Mouse (Mus musculus) gastrocnemius, adult 18-20 months (tissue): ENCODE results near the gene Apbb2. TPM values are rescaled to one million over a fixed set of nuclear protein-coding genes. Genes with fewer than 3 reads are reported as not detected.

Experiments used
- DNase-seq: peaks from one replicate; pipeline ENCODE4 v3.0.0; 2021; ENCODE audit warnings: low spot score
- total RNA-seq, 2 experiments: library from RNA; stranded (reverse); gene quantifications; 2 replicates each; pipeline ENCODE4 v1.2.3; 2021

Apbb2 gene
- total RNA-seq, 2 experiments from 2014 or later, result 37.4 to 40.4 TPM

DNA sequence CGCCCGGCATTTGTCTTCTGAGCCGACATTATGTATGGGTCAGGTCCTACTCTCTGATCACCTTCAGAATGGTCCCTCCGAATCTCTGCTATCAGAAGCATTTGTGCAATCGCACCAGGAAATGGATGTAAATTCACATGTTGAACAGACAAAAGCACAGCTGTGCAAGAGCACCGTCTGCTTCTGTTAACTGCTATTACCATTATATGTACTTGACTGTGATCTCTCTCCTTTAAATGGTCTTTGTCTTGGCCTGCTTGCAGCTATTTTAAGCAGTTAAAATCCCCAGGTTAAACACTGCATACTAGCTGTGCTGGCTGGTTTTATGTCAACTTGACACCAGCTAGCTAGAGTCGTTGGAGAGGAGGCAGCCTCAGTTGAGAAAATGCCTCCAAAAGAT, 132.6 kb downstream of the Apbb2 start:
- DNase-seq, result no peak

DNA sequence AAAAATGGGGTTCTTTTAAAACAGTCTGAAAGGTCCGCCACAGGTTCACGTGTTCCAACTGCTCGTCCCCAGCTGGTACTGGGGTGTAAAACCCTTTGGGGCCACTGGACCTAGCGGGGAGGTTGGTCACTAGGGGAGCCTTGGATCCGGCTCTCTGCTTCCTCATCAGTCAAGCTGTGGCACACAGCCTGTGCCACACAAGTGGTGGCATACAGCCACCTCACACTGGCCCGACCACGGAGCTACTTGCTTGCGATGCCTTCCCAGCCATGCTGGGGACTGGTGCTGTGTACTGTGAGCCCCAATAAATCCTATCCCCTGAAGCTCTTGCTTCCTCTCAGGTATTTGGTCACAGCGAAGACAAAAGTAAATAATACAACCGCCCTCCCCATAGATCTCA, 142.3 kb downstream of the Apbb2 start:
- no peak for DNase-seq

DNA sequence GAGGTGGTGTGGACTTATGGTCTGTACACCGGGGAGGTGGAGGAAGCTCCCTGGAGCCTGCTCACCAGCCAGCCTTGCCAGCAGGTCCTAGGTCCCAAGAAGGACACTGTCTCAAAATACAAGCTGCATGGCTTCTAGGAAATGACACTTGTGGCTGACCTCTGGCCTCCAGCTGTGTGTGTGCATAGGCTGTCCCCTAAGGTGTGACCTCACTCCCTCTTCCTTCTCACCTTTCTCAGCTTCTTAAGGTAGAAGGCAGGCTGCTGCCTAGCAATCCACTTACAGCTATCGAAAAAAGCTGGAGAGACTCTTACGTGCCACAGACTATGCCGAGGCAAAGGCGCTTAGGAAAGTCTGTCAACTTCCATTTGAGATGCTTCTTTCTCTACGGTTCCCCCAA, 142.8 kb downstream of the Apbb2 start:
- DNase-seq, result no peak

DNA sequence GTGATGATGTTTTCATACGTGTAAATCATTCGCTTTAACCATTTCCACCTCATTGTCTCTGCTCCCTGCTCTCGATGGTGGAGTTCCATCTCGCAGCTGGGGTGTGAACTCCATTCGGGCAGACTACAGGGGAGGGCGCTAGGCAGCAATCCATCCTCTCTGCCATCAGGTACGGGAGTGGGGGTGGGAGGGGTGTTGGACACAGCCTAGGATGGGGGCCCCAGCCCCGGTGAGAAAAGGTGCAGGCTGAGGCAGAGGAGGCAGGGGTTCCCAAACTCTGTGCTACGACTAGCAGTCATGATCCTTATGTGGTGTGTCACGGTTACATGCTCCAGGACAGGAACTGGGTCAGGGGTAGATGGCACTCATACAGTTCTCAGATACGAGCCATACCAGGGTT, 144.4 kb downstream of the Apbb2 start:
- DNase-seq, result no peak

DNA sequence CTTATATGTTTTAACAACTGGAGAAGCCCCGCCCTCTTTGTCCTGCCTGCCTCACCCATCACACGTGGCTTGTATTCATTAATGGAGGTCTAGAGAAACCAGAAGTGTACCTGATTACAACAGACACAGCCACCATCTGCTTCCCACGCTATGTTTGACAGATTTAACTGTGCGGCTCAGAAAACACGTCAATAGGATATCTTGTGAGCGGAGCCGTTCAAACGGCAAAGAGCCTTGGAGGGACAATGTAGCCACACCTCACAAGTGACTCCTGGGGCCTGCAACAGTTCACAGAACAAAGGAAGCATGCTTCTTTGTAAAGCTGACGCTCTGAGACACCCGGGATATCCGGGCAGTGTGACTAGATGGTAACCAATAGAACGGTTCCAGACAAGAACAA, 145.0 kb downstream of the Apbb2 start:
- no peak for DNase-seq

DNA sequence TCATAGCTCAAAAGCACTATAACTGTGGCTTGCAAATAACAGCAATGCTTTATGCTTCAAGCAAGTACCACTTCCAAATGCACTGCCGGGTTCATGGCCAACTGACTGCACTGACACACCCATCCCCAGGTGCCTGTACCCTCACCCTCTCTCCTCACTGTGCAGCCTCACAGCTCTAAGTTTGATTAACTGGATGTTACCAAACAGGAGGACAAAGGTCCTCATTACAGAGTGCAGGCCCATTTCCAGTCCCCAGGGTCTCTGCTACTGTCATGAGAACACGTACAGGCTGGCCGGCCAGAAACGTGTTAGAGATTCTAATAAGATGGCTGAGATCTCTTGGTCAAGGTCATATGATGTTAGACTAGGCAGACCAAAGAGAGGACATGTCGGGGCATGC, 147.7 kb downstream of the Apbb2 start:
- DNase-seq, result no peak

DNA sequence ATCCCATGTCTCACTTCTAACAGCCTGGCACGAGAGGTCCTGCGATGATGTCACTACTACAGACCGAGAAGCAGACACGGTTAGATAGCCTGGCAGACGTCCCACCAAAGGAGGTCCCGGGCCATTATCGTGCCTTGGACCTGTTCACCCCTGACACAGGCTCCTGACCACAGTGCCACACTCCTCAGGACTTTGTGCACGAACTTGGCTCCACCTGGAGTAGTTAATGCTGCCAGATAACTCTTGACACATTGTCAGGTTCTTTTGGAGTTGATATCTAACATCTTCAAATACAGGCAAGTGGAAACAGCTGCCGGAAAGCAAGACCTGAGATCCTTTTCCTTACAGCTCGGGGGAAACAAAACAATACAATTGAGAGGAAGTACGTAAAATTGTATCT, 148.9 kb downstream of the Apbb2 start:
- peak; percentile 5 for DNase-seq

DNA sequence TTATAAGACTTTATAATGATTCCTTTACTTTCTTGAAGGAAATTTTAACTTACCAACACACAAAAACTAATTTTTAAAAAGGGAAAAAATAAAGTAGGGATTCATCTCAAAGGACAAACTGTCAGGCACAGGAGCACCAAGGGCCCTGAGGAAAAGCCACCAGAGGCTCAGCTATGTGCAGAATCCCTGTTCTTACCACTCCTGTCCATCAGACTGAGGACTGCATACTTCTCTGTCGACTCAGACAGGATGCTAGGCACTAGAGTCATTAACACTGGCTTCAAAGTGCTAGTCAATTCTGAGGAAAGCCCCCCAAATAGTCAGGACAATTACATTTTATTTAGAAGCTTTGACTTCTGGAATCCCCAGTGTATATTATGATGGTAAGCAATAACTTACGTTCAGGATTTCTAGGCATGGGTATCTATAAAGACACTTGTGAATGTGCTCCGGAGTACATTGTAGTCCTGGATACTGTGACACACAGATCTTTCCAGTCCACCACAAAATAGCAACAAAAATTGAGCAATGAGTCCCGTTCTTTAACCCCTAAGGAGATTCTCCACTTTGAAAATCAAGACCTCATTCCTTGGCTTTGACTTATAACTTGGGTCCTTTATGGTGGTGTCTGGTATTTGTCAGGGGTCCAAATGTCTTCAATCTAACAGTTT, 150.1 kb downstream of the Apbb2 start:
- DNase-seq, result no peak

DNA sequence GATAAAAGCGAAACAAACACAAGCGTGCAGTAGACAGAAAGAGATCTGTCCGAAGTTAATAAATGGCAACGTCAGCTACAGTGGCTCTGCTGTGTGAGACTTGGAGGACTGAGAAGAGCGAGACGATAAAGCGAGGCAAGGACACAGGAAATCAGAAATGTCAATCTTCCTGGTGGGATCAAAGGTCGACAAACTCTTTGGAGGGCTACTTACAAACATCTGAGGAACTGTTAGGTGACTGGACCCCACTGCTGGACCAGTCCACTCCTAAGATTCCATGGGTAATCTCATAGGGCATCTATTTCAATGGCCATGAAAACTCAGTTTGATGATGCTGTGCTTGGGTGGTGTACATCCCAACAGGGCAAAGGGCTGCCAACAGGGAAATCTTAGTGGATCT, 155.9 kb downstream of the Apbb2 start:
- no peak for DNase-seq

DNA sequence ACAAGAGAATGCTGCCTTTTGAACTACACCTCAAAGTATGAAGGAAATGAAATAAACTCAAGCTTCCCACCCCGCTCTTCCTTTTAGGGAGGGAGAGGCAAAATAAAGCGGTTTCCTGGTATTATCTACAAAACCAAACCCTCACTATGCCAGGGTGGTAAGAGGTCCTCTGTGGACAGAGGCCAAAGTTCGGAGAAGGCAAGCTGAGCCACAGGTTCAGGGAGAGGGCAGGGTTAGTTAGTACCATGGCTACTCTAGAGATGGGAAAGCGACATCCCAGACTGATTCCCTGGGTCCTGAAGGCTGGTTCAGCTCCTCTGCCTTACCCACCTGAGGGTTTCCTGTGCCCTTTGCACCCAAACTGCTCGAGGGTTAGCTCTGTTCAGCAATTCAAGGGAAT, 159.7 kb downstream of the Apbb2 start:
- DNase-seq, result no peak

DNA sequence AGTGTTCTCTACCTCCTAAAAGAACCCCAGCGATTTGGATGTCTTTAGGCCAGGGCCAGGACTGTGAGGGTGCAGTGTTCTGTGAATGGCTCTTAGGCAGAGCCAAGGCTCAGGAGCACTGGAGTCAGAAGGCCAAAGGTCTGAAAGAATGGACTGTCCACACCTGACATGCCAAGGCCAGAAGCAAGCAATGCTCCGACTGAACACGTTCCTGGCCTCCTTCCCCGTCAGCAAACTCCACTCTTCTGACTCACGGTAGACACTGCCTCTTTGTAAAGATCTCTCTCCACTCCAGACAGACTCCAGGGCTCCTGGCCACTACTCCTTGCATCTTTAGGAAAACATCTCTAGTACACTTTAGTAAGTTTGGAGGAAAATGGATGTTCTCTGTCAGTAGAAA, 163.3 kb downstream of the Apbb2 start:
- no peak for DNase-seq

DNA sequence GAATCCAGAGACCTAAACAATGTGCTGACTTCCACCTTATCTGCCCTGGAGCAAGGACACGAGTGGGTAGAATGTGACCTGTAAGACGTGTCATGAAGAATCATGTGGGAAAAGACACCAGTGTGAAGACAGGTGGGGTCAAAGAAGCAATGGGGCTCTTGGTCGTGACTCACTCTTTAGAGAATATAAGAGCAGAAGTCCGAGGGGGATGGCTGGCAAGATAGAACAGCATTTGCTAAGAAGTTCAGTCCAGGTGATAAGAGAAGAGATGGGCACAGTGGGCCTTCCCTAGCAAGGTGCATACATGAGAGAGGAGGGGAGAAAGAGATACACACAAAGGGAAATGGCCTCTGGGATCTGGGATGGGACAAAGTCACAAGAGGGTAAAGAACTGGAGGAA, 163.8 kb downstream of the Apbb2 start:
- no peak for DNase-seq

DNA sequence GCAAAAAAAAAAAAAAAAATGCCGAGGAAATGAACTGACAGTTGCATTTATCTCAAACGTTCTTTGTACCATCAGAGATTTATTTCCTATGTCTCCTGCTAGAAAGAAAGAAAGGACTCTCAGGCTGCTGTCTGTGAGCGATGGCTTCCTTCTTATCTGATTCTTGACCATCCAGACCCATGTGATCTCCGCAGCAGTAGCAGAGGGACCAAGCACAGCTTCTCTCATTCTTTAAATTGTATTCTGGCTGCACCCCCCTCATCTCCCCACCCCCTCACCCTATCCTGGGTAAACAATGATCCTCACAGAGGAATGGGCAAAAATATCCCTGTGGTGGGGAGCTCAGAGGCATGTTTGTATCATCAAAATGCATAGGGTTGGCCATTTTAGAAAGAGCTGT, 165.5 kb downstream of the Apbb2 start:
- no peak for DNase-seq

DNA sequence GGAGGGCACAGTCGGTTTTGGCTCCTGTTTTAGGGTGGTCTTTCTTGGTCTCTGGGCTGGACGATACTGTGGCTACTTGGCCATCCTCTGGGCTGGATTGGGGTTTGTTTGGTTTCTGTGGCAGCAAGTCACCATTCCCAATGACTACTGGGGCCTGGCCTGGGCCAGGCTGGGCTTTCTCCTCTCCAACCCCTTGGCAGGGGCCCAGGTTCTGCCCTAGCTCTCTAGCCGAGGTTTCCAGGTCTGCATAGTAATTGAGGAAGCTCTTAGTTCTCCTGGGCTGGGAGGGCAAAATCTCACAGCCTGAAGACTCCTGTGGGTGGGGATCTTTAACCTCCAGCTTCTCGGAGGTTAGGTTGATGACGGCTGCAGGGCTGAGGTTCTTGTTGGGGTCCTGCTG, 167.0 kb downstream of the Apbb2 start:
- no peak for DNase-seq

DNA sequence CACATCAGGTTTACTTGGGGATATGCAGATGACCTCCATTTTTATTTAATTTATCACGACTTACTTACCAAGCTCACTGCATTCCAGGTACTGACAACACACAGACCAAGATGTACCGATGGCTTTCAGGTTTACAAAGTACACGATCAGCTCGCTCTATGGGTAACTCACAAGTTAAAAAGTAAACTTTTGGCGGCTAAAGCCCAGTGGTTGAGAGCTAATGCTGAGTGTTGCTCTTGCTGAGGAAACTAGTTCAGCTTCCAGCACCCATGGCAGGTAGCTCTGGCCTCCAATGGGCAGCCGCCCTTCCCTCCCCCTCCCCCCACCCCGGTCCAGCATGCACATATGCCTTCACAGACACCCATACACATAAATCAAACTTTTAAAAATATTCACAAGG, 173.1 kb downstream of the Apbb2 start:
- no peak for DNase-seq

DNA sequence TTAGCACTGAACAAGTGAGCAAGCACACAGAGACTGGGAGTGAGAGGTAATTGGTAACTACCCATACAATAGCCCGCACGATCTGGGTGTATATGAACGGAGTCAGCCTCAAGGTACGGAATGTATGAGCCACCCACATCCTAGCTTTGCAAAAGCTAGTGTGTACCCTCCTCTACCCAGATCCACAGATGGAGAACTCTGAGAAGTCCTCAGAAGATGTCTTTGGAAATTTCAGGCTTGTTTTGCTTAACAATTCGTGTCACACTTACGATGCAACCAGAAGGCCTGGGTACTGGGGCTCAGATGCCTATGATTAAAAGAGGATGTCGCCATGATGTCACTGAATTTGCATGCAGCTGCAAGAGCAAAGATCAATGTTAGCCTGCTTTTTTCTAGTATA, 176.3 kb downstream of the Apbb2 start:
- DNase-seq, result no peak

DNA sequence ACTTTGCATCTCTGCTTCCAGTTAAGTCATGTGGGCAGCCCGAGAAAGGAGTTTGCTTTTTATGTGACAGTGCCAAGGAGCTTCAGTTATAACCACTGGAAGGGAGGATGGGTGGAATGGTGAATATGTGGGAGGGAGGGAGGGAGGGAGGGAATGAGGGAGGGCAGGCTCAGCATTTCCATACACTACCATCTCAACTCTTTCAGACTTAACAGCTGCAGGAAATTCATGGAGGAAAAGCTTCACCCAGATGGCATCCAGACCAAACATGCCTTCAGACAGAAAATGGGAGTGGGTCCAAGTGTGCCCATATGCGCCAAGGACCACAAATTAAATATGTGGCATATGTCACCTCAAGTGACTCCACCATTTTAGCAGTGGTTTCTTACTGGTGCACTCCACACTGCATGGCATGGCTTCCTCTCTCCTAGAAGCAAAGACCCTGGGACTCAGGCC, 181.8 kb downstream of the Apbb2 start:
- DNase-seq, result no peak

DNA sequence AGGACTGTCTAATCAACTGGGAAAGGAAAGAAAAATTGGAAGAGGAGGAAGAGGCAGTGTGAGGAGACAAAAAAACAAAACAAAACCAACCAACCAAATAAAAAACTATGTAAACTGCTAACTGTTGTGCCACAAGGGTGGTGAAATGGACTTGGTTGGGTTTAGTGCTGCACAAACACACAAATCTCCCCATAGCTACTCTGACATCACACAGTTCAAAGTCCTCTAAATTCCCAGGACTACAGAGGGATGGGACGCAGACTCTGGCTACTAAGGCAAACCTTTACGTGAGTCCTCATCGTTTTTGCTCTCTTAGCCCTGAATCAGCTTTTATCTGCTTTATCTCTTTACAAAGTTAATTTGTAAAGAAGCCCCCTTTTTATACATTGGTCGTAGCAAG, 183.4 kb downstream of the Apbb2 start:
- no peak for DNase-seq

DNA sequence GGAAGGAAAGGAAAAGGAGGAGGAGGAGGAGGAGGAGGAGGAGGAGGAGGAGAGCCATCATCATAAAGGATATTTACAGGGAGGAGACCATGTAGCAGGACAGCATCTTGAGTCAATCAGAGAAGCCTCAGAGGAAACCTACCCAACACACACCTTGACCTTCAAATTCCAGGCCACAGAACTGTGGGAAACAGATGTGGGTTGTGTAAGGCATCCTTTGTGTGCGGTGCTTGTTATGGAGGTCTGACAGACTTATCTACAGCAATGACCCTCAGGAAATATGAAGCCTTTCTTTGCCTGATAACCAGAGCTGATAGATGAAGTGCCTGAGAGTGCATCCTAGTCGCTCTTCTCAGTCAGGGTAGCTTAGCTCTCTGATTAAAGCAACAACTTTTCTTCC, 189.5 kb downstream of the Apbb2 start:
- no peak for DNase-seq

DNA sequence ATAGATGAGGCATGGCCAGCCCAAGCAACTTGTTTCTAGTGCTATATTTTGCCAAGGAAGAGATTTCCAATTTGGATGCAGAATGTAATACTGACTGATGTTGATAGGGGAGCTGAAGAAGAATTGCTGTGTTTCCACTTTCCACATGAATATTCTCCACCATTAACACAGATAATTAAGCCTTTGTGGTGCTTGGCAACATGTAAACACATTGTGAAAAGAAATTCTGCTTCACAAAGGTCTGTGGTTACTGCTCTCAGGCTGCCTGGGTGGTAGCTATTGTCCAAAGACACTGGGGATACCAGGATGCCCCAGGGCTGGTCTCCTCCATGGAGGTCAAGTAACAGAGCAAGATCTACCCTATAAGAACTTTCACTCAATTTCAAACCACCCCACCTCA, 190.5 kb downstream of the Apbb2 start:
- DNase-seq, result no peak

DNA sequence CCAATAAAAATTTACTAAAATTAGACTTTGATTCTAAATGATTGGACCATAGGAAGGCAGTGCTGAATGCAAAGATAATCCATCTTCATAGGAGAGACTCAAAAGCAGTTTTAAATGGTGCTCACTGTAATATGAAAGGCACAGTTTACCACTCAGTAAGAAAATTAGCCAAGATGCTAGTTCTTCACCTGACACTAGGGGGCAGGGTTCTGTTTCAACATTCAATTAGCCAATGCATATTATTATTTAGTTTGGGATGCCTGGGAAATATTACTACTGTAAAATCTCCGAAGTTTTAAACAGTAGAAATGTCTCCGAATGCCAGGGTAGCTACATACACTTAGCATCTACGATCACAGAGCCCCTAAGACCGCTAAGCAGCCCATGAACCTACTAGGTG, 194.7 kb downstream of the Apbb2 start:
- DNase-seq, result peak; percentile 42

DNA sequence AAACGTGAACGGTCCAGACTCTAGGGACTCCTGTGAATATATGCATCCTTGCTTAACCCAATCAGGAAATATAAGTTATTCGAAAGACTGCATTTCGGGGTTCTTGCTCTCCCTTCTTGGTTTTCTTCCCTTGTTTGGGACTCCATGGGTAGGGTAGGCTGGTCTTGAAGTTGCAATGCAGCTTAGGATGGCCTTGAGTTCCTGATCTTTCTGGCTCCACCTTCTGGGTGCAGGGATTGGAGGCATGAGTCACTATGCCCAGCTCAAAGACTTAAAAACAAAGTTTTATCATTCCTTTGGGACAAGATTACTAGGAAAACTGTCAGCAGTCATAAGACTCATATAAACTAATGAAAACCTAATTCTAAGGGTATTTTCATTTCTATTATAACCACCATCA, 195.1 kb downstream of the Apbb2 start:
- no peak for DNase-seq

DNA sequence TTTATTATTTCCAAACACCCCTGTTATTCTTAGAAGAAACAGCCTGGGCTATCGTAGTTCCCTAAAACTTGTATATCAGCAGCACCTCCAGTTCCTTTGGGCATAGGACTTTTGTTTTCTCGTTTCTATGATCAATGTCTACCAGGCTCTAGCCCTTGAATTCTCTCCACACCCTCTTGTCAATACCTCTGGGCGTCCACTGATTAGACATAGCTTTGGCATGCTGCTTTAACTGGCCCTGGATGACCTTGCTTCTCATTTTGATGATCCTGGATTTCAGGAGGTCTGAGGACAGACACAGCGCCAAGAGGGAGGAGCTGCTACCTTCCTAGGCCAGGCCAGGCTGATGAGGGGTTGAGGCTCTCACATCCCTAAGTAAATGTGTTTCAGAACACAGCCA, 196.6 kb downstream of the Apbb2 start:
- no peak for DNase-seq

DNA sequence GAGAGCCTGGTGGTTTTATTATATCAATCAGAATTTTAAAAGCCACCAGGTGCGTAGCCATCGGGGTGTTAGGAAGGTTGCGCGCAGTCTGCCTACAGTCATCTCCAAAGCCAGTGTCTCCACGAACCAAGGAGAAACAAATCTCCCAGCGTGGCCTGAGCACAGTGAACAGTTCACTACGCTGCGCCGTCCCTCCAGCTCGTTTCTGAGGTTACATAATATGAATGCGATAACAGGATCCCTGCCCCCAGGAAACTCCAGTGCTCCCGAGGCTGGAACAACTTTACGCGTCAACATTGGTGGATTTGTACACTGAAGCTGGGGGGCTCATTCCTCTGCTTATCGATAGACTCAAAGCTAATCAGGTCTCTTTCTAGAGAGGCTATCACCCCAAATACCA, 197.4 kb downstream of the Apbb2 start:
- DNase-seq, result no peak
